ENCODE assay signal across 13 mouse cellular contexts in genomic region chr3:105127881-105128280, GRCm38 (mm10).
DNase-seq lines count a peak whose midpoint lies in the region; ATAC-seq lines count a peak whose summit lies in the region.
"Had no signal": no experiment of that assay in that cellular context is flagged by ENCODE, and none has a peak within 500 bp of the region (broad histone marks: within the 10 kb centered on the region; RNA-seq: fewer than 3 reads in every experiment).

No protein-coding gene starts in this region.

- H3K4me1 ChIP-seq in forebrain, embryonic 14.5 days (ENCODE audit: control insufficient read depth, insufficient read depth, low read length) = no peaks in the 10 kb centered on the region
- no peaks in the 10 kb centered on the region for H3K4me1 ChIP-seq in forebrain, embryonic 11.5 days (replicated peaks; ENCODE audit: control insufficient read depth, insufficient read depth, low read length)
- H3K4me1 ChIP-seq in neural tube, embryonic 15.5 days = peaks cover 5% of the 10 kb centered on the region
- H3K4me1 ChIP-seq: liver, embryonic 15.5 days had no signal

- ATAC-seq in forebrain, embryonic 14.5 days = no peak
- ATAC-seq in forebrain, embryonic 11.5 days (replicated peaks; ENCODE audit: low FRiP score) = no peak
- peak; percentile 63; the same call in 1 of the 2 replicates for ATAC-seq in neural tube, embryonic 15.5 days (ENCODE audit: low FRiP score)

- no peaks in the 10 kb centered on the region for H3K27me3 ChIP-seq in forebrain, embryonic 14.5 days (replicated peaks; ENCODE audit: control insufficient read depth, insufficient read depth, low read length)
- no peaks in the 10 kb centered on the region for H3K27me3 ChIP-seq in forebrain, embryonic 11.5 days (ENCODE audit: control insufficient read depth, insufficient read depth, low read length)
- H3K27me3 ChIP-seq in neural tube, embryonic 15.5 days (replicated peaks) = no peaks in the 10 kb centered on the region
- H3K27me3 ChIP-seq: liver, embryonic 15.5 days had no signal

- DNase-seq in forebrain, embryonic 14.5 days (ENCODE audit: low spot score) = peak; percentile 22
- no peak for DNase-seq in forebrain, embryonic 11.5 days (ENCODE audit: low spot score)
- DNase-seq in left cerebral cortex, postnatal 4 days = peak; percentile 31
- no peak for DNase-seq in left cerebral cortex, adult 9 months (ENCODE audit: low spot score in 2 of 2)
- peak; percentile 35 for DNase-seq in fibroblast of lung, adult 2 months (ENCODE audit: low read depth)
- no peak for DNase-seq in cerebellum, postnatal 14 days
- DNase-seq in urinary bladder, postnatal 14 days (ENCODE audit: low spot score) = no peak
- DNase-seq: adrenal gland, postnatal 10 days; cerebellum, adult 11 months; kidney, adult 9 months; thymus, postnatal 36 days had no signal

- H3K4me2 ChIP-seq in forebrain, embryonic 14.5 days (ENCODE audit: low read length) = no peak overlapping the region
- H3K4me2 ChIP-seq in forebrain, embryonic 11.5 days (ENCODE audit: low read depth, low read length, severe bottlenecking) = no peak overlapping the region
- H3K4me2 ChIP-seq in neural tube, embryonic 15.5 days = no peak overlapping the region
- H3K4me2 ChIP-seq: liver, embryonic 15.5 days had no signal

- H3K36me3 ChIP-seq in forebrain, embryonic 14.5 days (ENCODE audit: control insufficient read depth, insufficient read depth, low read length) = no peaks in the 10 kb centered on the region
- no peaks in the 10 kb centered on the region for H3K36me3 ChIP-seq in forebrain, embryonic 11.5 days (ENCODE audit: control insufficient read depth, insufficient read depth, low read length)
- no peaks in the 10 kb centered on the region for H3K36me3 ChIP-seq in neural tube, embryonic 15.5 days
- H3K36me3 ChIP-seq: liver, embryonic 15.5 days had no signal

- H3K9me3 ChIP-seq in forebrain, embryonic 14.5 days (replicated peaks; ENCODE audit: control insufficient read depth, low read length) = no peaks in the 10 kb centered on the region
- no peaks in the 10 kb centered on the region for H3K9me3 ChIP-seq in forebrain, embryonic 11.5 days (ENCODE audit: control insufficient read depth, low read length)
- H3K9me3 ChIP-seq in neural tube, embryonic 15.5 days (replicated peaks) = no peaks in the 10 kb centered on the region
- H3K9me3 ChIP-seq: liver, embryonic 15.5 days had no signal

- intact Hi-C loops in left cerebral cortex, postnatal 4 days (cut with DNase I) = no loop called here

- no peak overlapping the region for H3K27ac ChIP-seq in forebrain, embryonic 14.5 days (ENCODE audit: low read depth, low read length)
- H3K27ac ChIP-seq in forebrain, embryonic 11.5 days (ENCODE audit: low read depth, low read length) = no peak overlapping the region
- no peak overlapping the region for H3K27ac ChIP-seq in neural tube, embryonic 15.5 days (replicated peaks)
- H3K27ac ChIP-seq: liver, embryonic 15.5 days had no signal

- no peak overlapping the region for H3K4me3 ChIP-seq in forebrain, embryonic 14.5 days (ENCODE audit: low read depth, low read length)
- H3K4me3 ChIP-seq in forebrain, embryonic 11.5 days (ENCODE audit: low read depth, low read length) = no peak overlapping the region
- H3K4me3 ChIP-seq in neural tube, embryonic 15.5 days (replicated peaks) = no peak overlapping the region
- H3K4me3 ChIP-seq: liver, embryonic 15.5 days had no signal

- H3K9ac ChIP-seq in forebrain, embryonic 14.5 days (ENCODE audit: low read length) = no peak overlapping the region
- H3K9ac ChIP-seq in forebrain, embryonic 11.5 days (ENCODE audit: low read length) = no peak overlapping the region
- no peak overlapping the region for H3K9ac ChIP-seq in neural tube, embryonic 15.5 days (replicated peaks)
- H3K9ac ChIP-seq: liver, embryonic 15.5 days had no signal

- WGBS in forebrain, embryonic 14.5 days = 50% methylated on average over 7 of the region's 7 CpGs
- 55% methylated on average over 7 of the region's 7 CpGs for WGBS in forebrain, embryonic 11.5 days
- WGBS in neural tube, embryonic 15.5 days = 41% methylated on average over 7 of the region's 7 CpGs

Comparison
In these comparisons a context has a peak if more than half of its experiments do, and no peak if none do; other contexts are left out.
1. DNase-seq: peak in forebrain, embryonic 14.5 days (single experiment), left cerebral cortex, postnatal 4 days (single experiment) and fibroblast of lung, adult 2 months (single experiment); none in forebrain, embryonic 11.5 days (single experiment), left cerebral cortex, adult 9 months (0 of 2), cerebellum, postnatal 14 days (0 of 2) and urinary bladder, postnatal 14 days (single experiment).